Mouse (Mus musculus): ENCODE results near the gene Ccr1. TPM values are rescaled to one million over a fixed set of nuclear protein-coding genes. Genes with fewer than 3 reads are reported as not detected.
"Not testable (repeated sequence)": the region's sequence is repeated elsewhere in the genome, so short reads cannot be mapped to it uniquely, and the experiment has no call there.

Gene Ccr1
- total and polyA plus RNA-seq, 2 experiments from 2014 or later = 1.3 to 1.9 TPM

DNA sequence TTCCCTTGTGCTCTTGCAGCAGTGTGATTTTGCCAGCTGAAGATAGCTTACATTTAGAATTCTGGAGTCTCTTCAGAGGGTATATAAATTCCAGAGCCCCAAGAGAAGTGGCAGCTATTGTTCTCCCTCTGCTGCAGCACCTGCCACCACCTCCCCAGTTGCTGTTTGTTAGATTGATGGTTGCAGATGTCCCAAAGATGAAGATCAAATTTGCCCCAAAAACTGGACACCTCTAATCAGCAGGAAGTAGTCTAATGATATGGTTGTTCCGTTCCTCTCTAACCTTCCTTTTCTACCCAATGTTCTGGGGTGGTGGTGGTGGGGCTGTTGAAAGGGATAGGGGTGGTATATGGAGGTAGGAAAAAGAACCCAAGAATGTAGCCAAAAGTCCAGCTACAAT is 14.2 kb upstream of the Ccr1 start:
- WGBS = 55% methylated on average over 1 of the region's 1 CpGs
- H3K9me3 ChIP-seq (replicated peaks; ENCODE audit: control insufficient read depth, low read length) = no peaks in the 10 kb centered on the region
- H3K4me3 ChIP-seq (ENCODE audit: low read depth, low read length) = no peak overlapping the region
- H3K27ac ChIP-seq (ENCODE audit: low read depth) = no peak overlapping the region
- H3K27me3 ChIP-seq (ENCODE audit: control insufficient read depth, insufficient read depth, low read length) = no peaks in the 10 kb centered on the region
- TF ChIP-seq EP300 (IDR thresholded peaks at IDR 0.05; ENCODE audit: low read depth) (no peak), CTCF (IDR thresholded peaks at IDR 0.05; ENCODE audit: low read depth) (no peak)
- ATAC-seq (ENCODE audit: insufficient read depth, low read depth) (no peak), DNase-seq (ENCODE audit: low spot score) (no peak)
- H3K36me3 ChIP-seq (replicated peaks; ENCODE audit: control insufficient read depth, insufficient read depth, low read length) = no peaks in the 10 kb centered on the region
- no peaks in the 10 kb centered on the region for H3K4me1 ChIP-seq (ENCODE audit: control insufficient read depth, insufficient read depth)
- H3K4me2 ChIP-seq (ENCODE audit: low read depth, low read length) = no peak overlapping the region
- no peak overlapping the region for H3K9ac ChIP-seq (replicated peaks; ENCODE audit: low read depth, low read length)

DNA sequence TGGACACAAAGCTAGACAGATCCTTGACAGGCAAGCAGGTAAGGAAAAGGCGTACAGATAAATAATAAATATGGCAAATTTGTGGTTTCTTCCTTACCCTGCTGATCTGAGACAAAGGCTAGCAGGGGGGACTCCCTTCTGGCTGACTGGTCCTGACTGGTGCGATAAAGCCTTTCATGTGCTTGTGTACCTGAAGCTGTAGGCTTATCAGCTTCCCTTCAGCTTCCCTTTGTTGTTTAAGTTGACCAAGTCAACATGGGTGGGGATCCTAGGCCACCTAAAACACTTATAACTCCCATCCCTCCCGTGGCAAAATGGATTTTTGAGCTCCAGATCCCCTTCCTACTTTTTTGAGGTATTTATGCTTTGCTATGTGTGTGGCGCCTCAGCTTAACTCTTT is 13.4 kb upstream of the Ccr1 start:
- DNase-seq (ENCODE audit: low spot score) = no peak
- H3K4me3 ChIP-seq (ENCODE audit: low read depth, low read length) = no peak overlapping the region
- 66% methylated on average over 4 of the region's 4 CpGs for WGBS
- H3K27ac ChIP-seq (ENCODE audit: low read depth) = no peak overlapping the region
- H3K27me3 ChIP-seq (ENCODE audit: control insufficient read depth, insufficient read depth, low read length) = no peaks in the 10 kb centered on the region
- no peak overlapping the region for H3K4me2 ChIP-seq (ENCODE audit: low read depth, low read length)
- no peaks in the 10 kb centered on the region for H3K36me3 ChIP-seq (replicated peaks; ENCODE audit: control insufficient read depth, insufficient read depth, low read length)
- TF ChIP-seq EP300 (IDR thresholded peaks at IDR 0.05; ENCODE audit: low read depth) = no peak
- no peak for TF ChIP-seq CTCF (IDR thresholded peaks at IDR 0.05; ENCODE audit: low read depth)
- ATAC-seq (ENCODE audit: insufficient read depth, low read depth) = no peak
- H3K4me1 ChIP-seq (ENCODE audit: control insufficient read depth, insufficient read depth) = no peaks in the 10 kb centered on the region
- H3K9ac ChIP-seq (replicated peaks; ENCODE audit: low read depth, low read length) = no peak overlapping the region
- H3K9me3 ChIP-seq (replicated peaks; ENCODE audit: control insufficient read depth, low read length) = no peaks in the 10 kb centered on the region

DNA sequence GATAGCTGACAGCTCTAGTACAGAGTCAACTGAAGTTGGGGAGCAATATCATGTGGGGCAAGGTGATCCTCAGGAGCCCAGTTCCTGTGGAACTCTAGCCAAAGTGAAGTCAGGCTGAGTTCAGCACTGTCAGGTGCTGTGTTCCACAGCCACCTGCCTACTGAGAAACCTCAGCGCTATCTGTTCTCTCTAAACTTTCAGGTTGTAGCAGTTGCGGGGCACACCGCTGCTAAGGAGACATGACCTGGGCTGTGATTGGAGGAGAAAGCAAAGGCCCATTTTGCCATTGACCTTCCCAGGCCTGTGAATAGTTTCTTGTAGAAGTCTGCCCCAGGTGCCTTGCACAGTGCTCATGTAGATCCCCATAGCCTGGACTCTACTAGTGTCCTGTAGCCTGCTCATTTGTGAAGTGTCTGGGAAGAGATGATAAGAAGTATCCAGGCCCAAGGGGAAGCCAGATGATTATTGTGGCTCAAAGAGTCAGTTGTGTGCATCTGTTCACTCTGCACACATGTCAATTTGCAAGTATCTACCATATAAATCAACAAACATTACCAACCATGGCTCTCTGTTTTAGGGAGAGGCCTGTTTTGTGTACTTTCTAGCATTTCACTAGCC is 12.5 kb upstream of the Ccr1 start:
- H3K4me2 ChIP-seq (ENCODE audit: low read depth, low read length); H3K27ac ChIP-seq (ENCODE audit: low read depth); H3K4me3 ChIP-seq (ENCODE audit: low read depth, low read length); H3K9ac ChIP-seq (replicated peaks; ENCODE audit: low read depth, low read length); H3K9me3 ChIP-seq (replicated peaks; ENCODE audit: control insufficient read depth, low read length); DNase-seq (ENCODE audit: low spot score); H3K27me3 ChIP-seq (ENCODE audit: control insufficient read depth, insufficient read depth, low read length); ATAC-seq (ENCODE audit: insufficient read depth, low read depth); H3K36me3 ChIP-seq (replicated peaks; ENCODE audit: control insufficient read depth, insufficient read depth, low read length); H3K4me1 ChIP-seq (ENCODE audit: control insufficient read depth, insufficient read depth): not testable (repeated sequence)
- WGBS = no CpG with 5 or more reads among the region's 3 CpGs

DNA sequence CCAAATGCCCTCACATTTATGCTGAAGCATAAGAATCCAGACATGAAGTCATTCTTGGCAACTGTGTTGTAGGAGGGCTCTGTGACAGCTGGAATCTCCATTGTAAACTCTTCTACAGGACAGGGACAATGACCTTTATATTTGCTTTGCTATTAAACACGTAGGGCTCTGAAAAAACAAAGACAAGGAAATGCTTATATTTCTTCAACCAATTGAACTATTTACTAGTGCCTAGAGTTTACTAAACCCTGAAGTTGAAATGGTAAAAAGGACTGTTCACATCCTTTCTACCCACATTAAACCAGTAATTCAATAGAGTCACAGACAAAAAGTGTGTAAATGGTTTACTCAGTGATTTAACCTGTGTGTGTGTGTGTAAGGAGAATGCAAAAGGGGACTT is 9.8 kb upstream of the Ccr1 start, which contains the start of gene Ccr1l1:
TSS of gene Ccr1l1 (minus strand) at position 101 of the 400 bp plus-strand sequence.
- DNase-seq (ENCODE audit: low spot score) = peak; percentile 19
- Histone ChIP-seq H3K36me3 (replicated peaks; ENCODE audit: control insufficient read depth, insufficient read depth, low read length) (no peaks in the 10 kb centered on the region), H3K9ac (replicated peaks; ENCODE audit: low read depth, low read length) (no peak within 1 kb of the TSS), H3K27ac (ENCODE audit: low read depth) (no peak within 1 kb of the TSS), H3K27me3 (ENCODE audit: control insufficient read depth, insufficient read depth, low read length) (no peaks in the 10 kb centered on the region), H3K4me3 (ENCODE audit: low read depth, low read length) (no peak within 1 kb of the TSS), H3K4me2 (ENCODE audit: low read depth, low read length) (no peak within 1 kb of the TSS), H3K4me1 (ENCODE audit: control insufficient read depth, insufficient read depth) (no peaks in the 10 kb centered on the region), H3K9me3 (replicated peaks; ENCODE audit: control insufficient read depth, low read length) (no peaks in the 10 kb centered on the region)
- 50% methylated on average over 1 of the region's 1 CpGs for WGBS
- TF ChIP-seq CTCF (IDR thresholded peaks at IDR 0.05; ENCODE audit: low read depth) (no peak), EP300 (IDR thresholded peaks at IDR 0.05; ENCODE audit: low read depth) (no peak)
- ATAC-seq (ENCODE audit: insufficient read depth, low read depth) = no peak

DNA sequence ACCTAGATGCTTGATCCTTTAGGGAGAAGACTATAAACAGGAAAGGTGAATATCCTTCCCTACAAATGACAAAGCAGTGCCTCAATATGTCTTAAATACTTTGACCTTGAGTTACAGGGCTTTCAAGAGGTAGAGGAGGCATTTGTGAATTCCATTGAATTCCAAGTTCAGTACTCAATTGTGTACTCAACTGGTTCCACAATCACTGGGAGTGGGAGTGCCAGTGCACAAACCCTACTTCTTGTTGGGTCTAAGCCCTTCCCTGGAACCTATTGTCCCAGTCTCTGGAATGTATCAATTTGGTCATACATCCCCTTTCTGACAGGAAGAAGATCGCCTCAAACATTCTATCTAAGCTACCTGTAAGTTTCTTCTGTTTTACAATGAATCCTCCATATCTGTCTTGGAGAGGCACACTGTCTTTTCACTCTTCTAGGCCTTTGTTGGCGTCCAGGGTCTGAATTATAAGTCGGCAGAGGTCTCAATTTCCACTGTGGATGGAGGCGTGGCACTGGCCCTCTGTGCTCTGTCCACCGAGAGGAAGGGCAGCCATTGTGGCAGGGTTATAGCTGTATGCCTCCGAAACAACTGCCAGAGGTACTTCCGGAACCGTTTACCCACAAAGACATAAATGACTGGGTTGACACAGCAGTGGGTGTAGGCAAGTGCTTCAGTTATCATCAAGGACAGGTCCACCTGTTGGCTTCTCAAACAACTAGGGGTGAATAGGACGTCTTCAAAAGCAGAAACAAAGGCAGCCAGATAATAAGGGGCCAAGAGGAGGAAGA is 8.6 kb upstream of the Ccr1 start:
- H3K4me3 ChIP-seq (ENCODE audit: low read depth, low read length) = no peak overlapping the region
- ATAC-seq (ENCODE audit: insufficient read depth, low read depth) (no peak), DNase-seq (ENCODE audit: low spot score) (no peak)
- H3K27ac ChIP-seq (ENCODE audit: low read depth) = no peak overlapping the region
- TF ChIP-seq EP300 (IDR thresholded peaks at IDR 0.05; ENCODE audit: low read depth) (no peak), CTCF (IDR thresholded peaks at IDR 0.05; ENCODE audit: low read depth) (no peak)
- no peak overlapping the region for H3K9ac ChIP-seq (replicated peaks; ENCODE audit: low read depth, low read length)
- no peaks in the 10 kb centered on the region for H3K4me1 ChIP-seq (ENCODE audit: control insufficient read depth, insufficient read depth)
- no peaks in the 10 kb centered on the region for H3K36me3 ChIP-seq (replicated peaks; ENCODE audit: control insufficient read depth, insufficient read depth, low read length)
- H3K9me3 ChIP-seq (replicated peaks; ENCODE audit: control insufficient read depth, low read length) = no peaks in the 10 kb centered on the region
- 74% methylated on average over 9 of the region's 9 CpGs for WGBS
- H3K27me3 ChIP-seq (ENCODE audit: control insufficient read depth, insufficient read depth, low read length) = no peaks in the 10 kb centered on the region
- H3K4me2 ChIP-seq (ENCODE audit: low read depth, low read length) = no peak overlapping the region

Data from heart, postnatal 0 days (tissue).